Mouse (Mus musculus): Measurements from ENCODE around the gene Cptp. TPM values are rescaled to one million over a fixed set of nuclear protein-coding genes. Genes with fewer than 3 reads are reported as not detected.

Gene Cptp
- total and polyA plus RNA-seq, 3 experiments: 14.0 to 22.6 TPM; not detected in 1

DNA sequence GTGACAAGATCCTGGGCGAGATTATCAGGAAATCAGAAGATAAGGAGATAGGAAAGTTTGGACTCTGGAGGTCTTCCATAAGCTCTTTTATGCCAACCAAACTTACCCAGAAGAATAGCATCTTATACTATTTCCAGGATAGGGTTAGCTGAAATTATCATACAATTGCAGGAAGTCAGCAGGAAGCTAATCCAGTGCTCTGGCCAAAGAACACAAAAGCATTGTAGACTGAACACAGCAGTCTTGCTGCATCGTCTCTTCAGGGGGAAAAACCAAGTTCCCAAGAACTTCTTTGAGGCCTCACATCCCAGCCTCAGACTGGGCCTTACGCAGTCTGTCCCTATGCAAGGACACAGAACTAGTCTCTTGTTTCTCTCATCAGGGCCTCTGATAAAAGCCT is 14.3 kb upstream of the Cptp start:
- Histone ChIP-seq H3K4me1 (ENCODE audit: control insufficient read depth in 1 of 2, insufficient read depth in 2 of 2, low read length in 2 of 2) (no peaks in the 10 kb centered on the region), H3K27ac (ENCODE audit: control insufficient read depth, low read depth, low read length) (no peak overlapping the region), H3K9me3 (replicated peaks; ENCODE audit: insufficient read depth, low read length) (no peaks in the 10 kb centered on the region), H3K9ac (ENCODE audit: control insufficient read depth, low read depth, low read length, poor library complexity, severe bottlenecking) (no peak overlapping the region), H3K27me3 (ENCODE audit: control insufficient read depth in 1 of 2, insufficient read depth in 2 of 2, low read length in 2 of 2) (no peaks in the 10 kb centered on the region), H3K4me3 (ENCODE audit: control insufficient read depth in 1 of 2, insufficient read depth in 1 of 2, low read depth in 2 of 2, low read length in 2 of 2) (no peak overlapping the region), H3K79me2 (ENCODE audit: control insufficient read depth, insufficient read depth, low read length, poor library complexity) (no peaks in the 10 kb centered on the region), H3K36me3 (ENCODE audit: control insufficient read depth in 1 of 2, insufficient read depth in 2 of 2, low read length in 2 of 2) (peaks cover 0 to 10% of the 10 kb centered on the region in 2 experiments; a peak in 2 of 4 replicates)
- no peak for DNase-seq (ENCODE audit: low read depth, low spot score)
- TF ChIP-seq MYB (IDR thresholded peaks at IDR 0.05; ENCODE audit: low read depth, low read length) (no peak), TBP (IDR thresholded peaks at IDR 0.05; ENCODE audit: low read depth, low read length) (no peak), ETS1 (IDR thresholded peaks at IDR 0.05; ENCODE audit: low read depth, low read length) (no peak), USF1 (IDR thresholded peaks at IDR 0.05; ENCODE audit: low read depth, low read length) (no peak), POLR2A (IDR thresholded peaks at IDR 0.05; ENCODE audit: control insufficient read depth in 1 of 2, insufficient read depth in 1 of 2, low read depth in 1 of 2, low read length in 2 of 2, poor library complexity in 1 of 2) (no peak), MAZ (IDR thresholded peaks at IDR 0.05; ENCODE audit: low read depth, low read length) (no peak), CHD2 (IDR thresholded peaks at IDR 0.05; ENCODE audit: low read length) (no peak), MYC (IDR thresholded peaks at IDR 0.05; ENCODE audit: low read depth, low read length) (no peak), MAX (IDR thresholded peaks at IDR 0.05; ENCODE audit: low read length) (no peak), ZMIZ1 (IDR thresholded peaks at IDR 0.05; ENCODE audit: low read depth, low read length) (no peak), MAFK (IDR thresholded peaks at IDR 0.05; ENCODE audit: borderline replicate concordance, low read depth, low read length) (no peak), MEF2A (IDR thresholded peaks at IDR 0.05; ENCODE audit: extremely low read depth, insufficient replicate concordance, low read depth, low read length, poor library complexity, severe bottlenecking) (no peak), TAL1 (IDR thresholded peaks at IDR 0.05; ENCODE audit: low read length) (no peak), HCFC1 (IDR thresholded peaks at IDR 0.05; ENCODE audit: low read depth, low read length) (no peak), ZNF384 (IDR thresholded peaks at IDR 0.05; ENCODE audit: low read depth, low read length) (no peak), SIN3A (IDR thresholded peaks at IDR 0.05; ENCODE audit: low read length) (no peak), CHD1 (IDR thresholded peaks at IDR 0.05; ENCODE audit: low read depth, low read length) (no peak), POLR2AphosphoS5 (IDR thresholded peaks at IDR 0.05; ENCODE audit: borderline replicate concordance, low read depth, low read length) (no peak), SMC3 (IDR thresholded peaks at IDR 0.05; ENCODE audit: low read depth, low read length) (no peak)

DNA sequence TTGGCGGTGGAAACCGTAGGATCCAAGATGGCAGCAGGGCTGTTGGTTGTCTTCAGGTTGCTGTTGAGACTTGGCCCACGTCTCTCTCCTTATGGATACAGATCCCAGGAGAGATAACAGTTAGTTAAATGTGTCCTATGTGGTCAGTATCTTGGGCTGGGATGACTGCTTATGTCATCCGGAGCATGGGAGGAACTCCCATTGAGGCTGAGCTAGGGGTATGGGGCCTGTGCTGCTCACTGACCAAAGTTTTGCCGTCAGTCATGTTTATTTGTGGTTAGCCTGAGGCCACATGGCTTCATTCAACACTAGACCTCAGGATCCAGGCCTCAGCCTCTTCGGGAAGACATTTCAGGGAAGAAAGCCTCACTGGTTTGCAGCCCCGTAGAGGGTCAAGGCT is 2.2 kb upstream of the Cptp start:
- Histone ChIP-seq H3K9ac (ENCODE audit: control insufficient read depth, low read depth, low read length, poor library complexity, severe bottlenecking) (no peak overlapping the region), H3K27ac (ENCODE audit: control insufficient read depth, low read depth, low read length) (no peak overlapping the region), H3K4me3 (ENCODE audit: control insufficient read depth in 1 of 2, insufficient read depth in 1 of 2, low read depth in 2 of 2, low read length in 2 of 2) (no peak overlapping the region), H3K9me3 (replicated peaks; ENCODE audit: insufficient read depth, low read length) (no peaks in the 10 kb centered on the region), H3K4me1 (ENCODE audit: control insufficient read depth in 1 of 2, insufficient read depth in 2 of 2, low read length in 2 of 2) (peaks cover 4 to 12% of the 10 kb centered on the region in 2 experiments), H3K36me3 (ENCODE audit: control insufficient read depth in 1 of 2, insufficient read depth in 2 of 2, low read length in 2 of 2) (peaks cover 5 to 9% of the 10 kb centered on the region in 2 experiments), H3K79me2 (ENCODE audit: control insufficient read depth, insufficient read depth, low read length, poor library complexity) (peaks cover 27% of the 10 kb centered on the region), H3K27me3 (ENCODE audit: control insufficient read depth in 1 of 2, insufficient read depth in 2 of 2, low read length in 2 of 2) (no peaks in the 10 kb centered on the region)
- TF ChIP-seq MAZ (IDR thresholded peaks at IDR 0.05; ENCODE audit: low read depth, low read length): no peak
- no peak for TF ChIP-seq NRF1 (IDR thresholded peaks at IDR 0.05; ENCODE audit: insufficient read depth, low read depth, low read length, poor library complexity, severe bottlenecking)
- no peak for TF ChIP-seq BHLHE40 (IDR thresholded peaks at IDR 0.05; ENCODE audit: borderline replicate concordance, low read depth, low read length)
- no peak for TF ChIP-seq RCOR1 (IDR thresholded peaks at IDR 0.05; ENCODE audit: low read depth, low read length)
- TF ChIP-seq MXI1 (IDR thresholded peaks at IDR 0.05; ENCODE audit: low read depth, low read length): no peak
- no peak for TF ChIP-seq TCF12 (IDR thresholded peaks at IDR 0.05; ENCODE audit: low read depth, low read length)
- no peak for TF ChIP-seq CTCF (IDR thresholded peaks at IDR 0.05 in 2 of 3, conservative IDR thresholded peaks at IDR 0.05 in 1 of 3; ENCODE audit: control insufficient read depth in 1 of 3, insufficient read depth in 1 of 3, low read depth in 2 of 3, low read length in 3 of 3, poor library complexity in 1 of 3, severe bottlenecking in 1 of 3)
- no peak for TF ChIP-seq RAD21 (IDR thresholded peaks at IDR 0.05; ENCODE audit: low read depth, low read length)
- TF ChIP-seq ZMIZ1 (IDR thresholded peaks at IDR 0.05; ENCODE audit: low read depth, low read length): no peak
- no peak for TF ChIP-seq SMC3 (IDR thresholded peaks at IDR 0.05; ENCODE audit: low read depth, low read length)
- TF ChIP-seq HCFC1 (IDR thresholded peaks at IDR 0.05; ENCODE audit: low read depth, low read length): no peak
- no peak for TF ChIP-seq ZNF384 (IDR thresholded peaks at IDR 0.05; ENCODE audit: low read depth, low read length)
- DNase-seq (ENCODE audit: low read depth, low spot score): no peak
